Mouse (Mus musculus): ENCODE results near the gene Gast. TPM values are rescaled to one million over a fixed set of nuclear protein-coding genes. Genes with fewer than 3 reads are reported as not detected.

The Gast gene
- polyA plus RNA-seq (2015; fragmentation: Nextera tagmentation; extraction: Ambion mirVana): 6.0 and 6.7 TPM in 2 replicates

DNA sequence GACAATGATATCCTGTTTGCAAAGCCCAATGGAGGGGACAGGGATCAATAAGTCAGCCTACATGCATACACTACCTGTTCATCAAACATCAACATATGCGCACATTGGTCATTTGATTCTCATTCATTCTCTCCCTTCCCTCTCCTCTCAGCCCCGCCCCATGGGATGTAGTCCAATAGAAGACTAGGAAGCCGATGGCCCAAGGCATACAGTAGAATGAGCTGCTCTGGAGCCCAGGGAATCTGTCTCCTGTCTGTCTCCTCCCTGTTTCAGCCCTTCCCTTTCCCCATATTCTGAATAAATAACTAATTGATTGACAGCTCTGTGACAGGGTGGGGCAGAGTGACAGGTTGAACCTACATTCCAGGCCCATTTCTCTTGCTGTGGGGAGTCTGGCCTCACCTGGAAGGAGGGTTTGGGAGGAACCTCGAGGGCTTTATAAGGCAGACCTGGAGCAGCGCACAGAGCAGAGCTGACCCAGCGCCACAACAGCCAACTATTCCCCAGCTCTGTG is at the start of gene Gast:
TSS of gene Gast (plus strand) at position 464 of the 514 bp plus-strand sequence.
- Histone ChIP-seq H3K36me3 (no peaks in the 10 kb centered on the region), H3K9ac (no peak within 1 kb of the TSS), H3K9me3 (replicated peaks) (no peaks in the 10 kb centered on the region), H3K4me2 (replicated peaks) (no peak within 1 kb of the TSS), H3K4me1 (peaks cover 3% of the 10 kb centered on the region; the same call in 1 of the 2 replicates), H3K4me3 (replicated peaks) (no peak within 1 kb of the TSS), H3K27me3 (no peaks in the 10 kb centered on the region), H3K27ac (replicated peaks) (no peak within 1 kb of the TSS)
- WGBS: 75% methylated on average over 6 of the region's 6 CpGs
- no peak for ATAC-seq (ENCODE audit: insufficient number of reproducible peaks, low FRiP score, low TSS enrichment, low read depth)

DNA sequence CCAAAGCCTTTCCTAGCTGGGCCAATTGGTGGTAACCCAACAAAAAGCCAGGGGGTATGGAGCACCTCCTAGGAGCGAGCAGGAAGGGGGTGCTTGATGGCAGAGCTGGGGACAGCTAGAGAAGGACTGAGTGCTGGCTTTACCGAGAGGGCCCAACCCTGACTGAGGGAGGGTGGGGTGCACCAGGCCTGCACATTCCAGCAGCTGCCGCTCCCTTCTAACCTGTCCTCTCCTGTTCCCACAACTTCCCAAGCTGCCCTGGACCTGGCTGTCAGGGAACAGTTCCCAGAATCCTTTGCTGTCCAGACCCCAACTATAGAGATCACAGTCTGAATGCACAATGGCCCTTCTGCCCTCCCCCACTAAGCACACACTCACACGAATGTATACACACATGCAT is 49.2 kb upstream of the Gast start:
- WGBS: 73% methylated on average over 4 of the region's 4 CpGs
- Histone ChIP-seq H3K9me3 (replicated peaks) (no peaks in the 10 kb centered on the region), H3K4me2 (replicated peaks) (no peak overlapping the region), H3K4me1 (peaks cover 28% of the 10 kb centered on the region), H3K36me3 (no peaks in the 10 kb centered on the region), H3K9ac (no peak overlapping the region), H3K27me3 (no peaks in the 10 kb centered on the region), H3K4me3 (replicated peaks) (no peak overlapping the region), H3K27ac (replicated peaks) (peak overlapping the region; percentile 93)
- ATAC-seq (ENCODE audit: insufficient number of reproducible peaks, low FRiP score, low TSS enrichment, low read depth): no peak

DNA sequence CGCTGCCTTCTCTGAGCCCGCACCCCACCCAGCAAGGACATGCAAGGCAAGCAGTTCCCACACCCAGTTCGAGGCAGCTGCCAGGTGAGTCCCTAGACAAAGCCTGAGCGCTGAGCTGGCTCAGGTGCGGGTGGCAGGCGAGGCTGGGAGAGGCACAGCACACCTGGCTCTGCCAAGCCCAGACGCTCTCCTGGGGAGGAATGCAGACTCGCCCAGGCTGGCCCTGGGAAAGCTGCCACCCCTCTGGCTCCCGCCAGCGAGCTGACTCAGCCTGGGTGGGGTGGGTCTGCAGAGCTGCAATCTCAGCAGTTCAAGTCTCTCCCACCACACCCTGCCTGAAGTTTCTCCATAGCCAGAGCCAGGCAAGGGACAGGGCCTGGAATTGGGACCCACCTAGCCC is 47.2 kb upstream of the Gast start:
- peak overlapping the region; percentile 93 for H3K27ac ChIP-seq (replicated peaks)
- peak; percentile 84 for ATAC-seq (ENCODE audit: insufficient number of reproducible peaks, low FRiP score, low TSS enrichment, low read depth)
- no peaks in the 10 kb centered on the region for H3K9me3 ChIP-seq (replicated peaks)
- no peak overlapping the region for H3K9ac ChIP-seq
- no peaks in the 10 kb centered on the region for H3K36me3 ChIP-seq
- 35% methylated on average over 10 of the region's 10 CpGs for WGBS
- no peak overlapping the region for H3K4me2 ChIP-seq (replicated peaks)
- no peak overlapping the region for H3K4me3 ChIP-seq (replicated peaks)
- peaks cover 42% of the 10 kb centered on the region for H3K4me1 ChIP-seq
- no peaks in the 10 kb centered on the region for H3K27me3 ChIP-seq

DNA sequence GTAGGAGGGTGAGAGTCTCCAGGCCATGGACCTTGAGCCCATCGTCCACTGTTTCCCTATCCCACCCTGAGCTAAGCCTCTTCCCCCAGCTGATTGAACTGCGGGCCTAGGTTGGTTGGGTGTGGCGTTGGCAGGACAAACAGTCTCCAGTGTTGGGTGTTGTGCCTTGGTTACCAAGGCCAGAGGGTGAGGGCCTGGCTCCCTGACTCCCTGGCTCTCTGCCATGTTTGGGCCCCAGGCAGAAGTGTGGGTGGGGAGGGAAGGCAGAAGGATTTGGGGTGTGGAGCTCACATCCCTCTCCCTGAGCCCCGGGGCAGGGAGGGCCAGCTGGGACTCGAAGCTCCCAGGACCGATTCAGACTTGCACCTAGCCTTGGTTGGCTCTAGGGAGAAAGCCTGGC is 45.3 kb upstream of the Gast start:
- WGBS: 54% methylated on average over 6 of the region's 6 CpGs

DNA sequence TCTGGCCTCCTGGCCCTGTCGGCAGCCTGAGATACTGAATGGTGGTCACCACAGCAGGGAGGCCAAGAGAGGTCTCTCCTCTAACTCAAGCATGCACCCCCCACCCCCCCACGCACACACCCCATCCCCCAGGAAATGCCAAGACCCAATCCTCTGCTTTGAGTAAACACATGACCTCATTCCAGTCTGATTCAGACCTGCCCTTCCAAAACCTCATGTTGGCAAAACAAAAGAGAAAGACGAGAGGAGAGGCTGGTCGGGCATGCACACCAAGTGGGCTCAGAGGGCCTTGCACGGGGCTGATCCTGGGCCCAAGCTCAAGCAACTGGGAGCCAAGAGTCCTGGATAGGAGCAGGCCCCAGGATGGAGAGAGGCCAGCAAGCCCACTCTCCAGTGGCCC is 44.0 kb upstream of the Gast start:
- Histone ChIP-seq H3K4me2 (replicated peaks) (no peak overlapping the region), H3K9me3 (replicated peaks) (no peaks in the 10 kb centered on the region), H3K27me3 (no peaks in the 10 kb centered on the region), H3K9ac (no peak overlapping the region), H3K4me1 (peaks cover 44% of the 10 kb centered on the region), H3K36me3 (no peaks in the 10 kb centered on the region), H3K4me3 (replicated peaks) (no peak overlapping the region), H3K27ac (replicated peaks) (peak overlapping the region; percentile 88)
- no peak for ATAC-seq (ENCODE audit: insufficient number of reproducible peaks, low FRiP score, low TSS enrichment, low read depth)
- 35% methylated on average over 5 of the region's 5 CpGs for WGBS

More for the DNA sequence above, 45.3 kb upstream of the Gast start:
- ATAC-seq (ENCODE audit: insufficient number of reproducible peaks, low FRiP score, low TSS enrichment, low read depth): 0 out of 2 replicates have a peak, but pooled peaks have one; percentile 13
- H3K36me3 ChIP-seq: no peaks in the 10 kb centered on the region
- no peaks in the 10 kb centered on the region for H3K27me3 ChIP-seq
- peak overlapping the region; percentile 93 for H3K27ac ChIP-seq (replicated peaks)
- H3K9me3 ChIP-seq (replicated peaks): no peaks in the 10 kb centered on the region
- no peak overlapping the region for H3K4me2 ChIP-seq (replicated peaks)
- H3K9ac ChIP-seq: no peak overlapping the region
- peaks cover 42% of the 10 kb centered on the region for H3K4me1 ChIP-seq
- no peak overlapping the region for H3K4me3 ChIP-seq (replicated peaks)

DNA sequence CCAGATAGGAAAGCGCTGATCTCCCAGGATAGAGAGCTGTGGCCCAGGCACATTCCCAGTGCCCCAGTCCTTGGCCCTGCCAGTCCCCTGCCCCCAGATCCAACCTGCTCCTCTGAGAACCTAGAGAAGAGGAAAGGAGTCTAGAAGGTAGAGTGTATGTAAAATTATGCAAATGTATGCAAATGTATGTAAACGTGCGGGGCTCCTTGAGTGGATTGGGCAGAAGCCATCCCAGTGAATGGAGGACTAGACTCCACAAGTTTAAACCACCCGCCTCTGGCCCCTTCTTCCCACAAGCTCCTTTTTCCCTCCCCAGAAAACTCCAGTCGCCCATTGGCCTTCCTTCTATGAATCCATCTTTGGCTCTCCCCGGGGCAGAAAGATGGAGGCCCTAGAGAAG is 41.3 kb upstream of the Gast start:
- WGBS: 62% methylated on average over 6 of the region's 6 CpGs
- H3K36me3 ChIP-seq: no peaks in the 10 kb centered on the region
- H3K4me1 ChIP-seq: peaks cover 37% of the 10 kb centered on the region
- no peak overlapping the region for H3K9ac ChIP-seq
- no peaks in the 10 kb centered on the region for H3K9me3 ChIP-seq (replicated peaks)
- H3K4me3 ChIP-seq (replicated peaks): no peak overlapping the region
- no peak overlapping the region for H3K4me2 ChIP-seq (replicated peaks)
- H3K27me3 ChIP-seq: no peaks in the 10 kb centered on the region; the same call in 1 of the 2 replicates
- H3K27ac ChIP-seq (replicated peaks): no peak overlapping the region
- ATAC-seq (ENCODE audit: insufficient number of reproducible peaks, low FRiP score, low TSS enrichment, low read depth): no peak

DNA sequence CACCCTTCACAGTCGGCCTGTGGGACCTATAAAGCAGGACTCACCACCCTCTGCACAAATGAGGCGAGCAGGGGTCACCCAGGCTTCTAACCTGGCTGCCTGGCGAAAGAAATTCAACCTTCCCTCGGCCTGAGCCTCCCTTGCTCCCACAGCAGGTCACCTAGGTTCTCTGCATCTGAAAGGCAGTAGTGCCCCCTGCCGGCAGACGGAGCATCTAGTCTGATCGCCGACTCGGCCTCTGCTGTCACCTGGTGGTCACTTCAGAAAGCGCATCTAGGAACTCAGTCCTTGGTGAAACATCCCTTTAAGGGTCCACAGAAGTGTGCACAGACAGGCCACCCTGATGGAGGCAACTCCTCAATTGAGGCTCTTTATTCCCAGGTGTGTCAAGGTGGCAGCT is 38.9 kb upstream of the Gast start:
- Histone ChIP-seq H3K4me3 (replicated peaks) (no peak overlapping the region), H3K9me3 (replicated peaks) (no peaks in the 10 kb centered on the region), H3K27ac (replicated peaks) (no peak overlapping the region), H3K36me3 (no peaks in the 10 kb centered on the region), H3K9ac (no peak overlapping the region), H3K4me2 (replicated peaks) (no peak overlapping the region), H3K27me3 (no peaks in the 10 kb centered on the region; the same call in 1 of the 2 replicates), H3K4me1 (peaks cover 19% of the 10 kb centered on the region)
- 3% methylated on average over 10 of the region's 10 CpGs for WGBS
- ATAC-seq (ENCODE audit: insufficient number of reproducible peaks, low FRiP score, low TSS enrichment, low read depth): no peak

DNA sequence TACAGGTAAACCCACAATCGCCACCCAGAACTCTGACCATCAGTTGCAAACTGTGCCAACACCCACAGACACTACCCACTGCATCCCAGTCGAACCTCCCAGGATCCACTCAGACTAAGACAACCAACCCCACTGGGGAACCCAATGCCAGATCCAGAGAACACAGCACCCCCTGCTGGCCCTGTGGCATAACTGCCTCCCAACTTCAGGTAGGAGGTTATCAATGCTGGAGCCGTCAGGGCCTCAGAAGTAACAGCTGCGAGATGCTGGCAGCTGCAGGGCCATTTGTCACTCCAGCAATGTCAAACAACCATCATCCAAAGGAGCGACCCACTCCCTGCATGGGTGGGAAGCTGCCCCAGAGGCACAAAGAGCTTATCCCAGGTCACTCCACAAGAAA is 36.4 kb upstream of the Gast start:
- H3K27ac ChIP-seq (replicated peaks): no peak overlapping the region
- H3K9me3 ChIP-seq (replicated peaks): no peaks in the 10 kb centered on the region
- H3K4me2 ChIP-seq (replicated peaks): peak overlapping the region; percentile 10; the same call in 1 of the 2 replicates
- no peak overlapping the region for H3K4me3 ChIP-seq (replicated peaks)
- H3K4me1 ChIP-seq: peaks cover 8% of the 10 kb centered on the region
- 34% methylated on average over 5 of the region's 5 CpGs for WGBS
- H3K9ac ChIP-seq: no peak overlapping the region
- no peak for ATAC-seq (ENCODE audit: insufficient number of reproducible peaks, low FRiP score, low TSS enrichment, low read depth)
- no peaks in the 10 kb centered on the region for H3K36me3 ChIP-seq
- H3K27me3 ChIP-seq: no peaks in the 10 kb centered on the region; the same call in 1 of the 2 replicates

DNA sequence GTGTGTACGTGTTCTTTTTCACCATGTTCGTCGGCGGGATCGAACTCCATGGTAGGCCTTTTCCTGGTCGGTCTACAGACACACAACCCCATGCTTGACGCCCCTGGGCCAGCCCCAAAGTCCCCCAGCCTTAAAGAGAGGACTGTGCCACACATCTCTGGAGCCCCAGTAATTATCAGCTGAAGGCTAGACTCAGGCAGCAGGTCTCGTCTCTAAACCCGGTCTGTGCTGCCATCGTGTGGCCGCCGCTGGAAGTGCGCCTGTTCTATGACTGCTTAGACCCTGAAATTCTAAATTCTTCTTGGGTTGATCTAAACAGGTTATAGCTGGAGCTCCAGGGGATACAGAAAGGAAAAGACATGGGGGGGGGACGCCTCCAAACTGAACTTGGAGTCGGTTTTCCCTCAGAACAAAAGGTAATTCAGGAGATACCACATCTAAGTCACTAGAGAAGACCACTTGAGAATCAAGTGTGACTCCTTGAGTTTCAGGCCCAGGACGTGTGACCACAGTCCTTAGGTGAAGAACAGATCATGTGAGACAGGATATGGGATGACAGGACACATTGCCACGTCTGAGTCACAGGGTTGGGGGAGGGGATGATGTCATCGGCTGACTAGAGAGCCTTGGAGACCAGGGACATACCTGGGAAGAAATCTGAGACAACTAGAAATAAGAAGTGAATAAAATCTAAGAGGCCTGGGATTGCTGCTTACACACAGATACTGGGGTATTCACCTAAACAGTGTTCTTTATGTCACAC is 35.8 kb upstream of the Gast start:
- H3K36me3 ChIP-seq: no peaks in the 10 kb centered on the region
- H3K9ac ChIP-seq: no peak overlapping the region
- no peak overlapping the region for H3K4me3 ChIP-seq (replicated peaks)
- no peak for ATAC-seq (ENCODE audit: insufficient number of reproducible peaks, low FRiP score, low TSS enrichment, low read depth)
- H3K4me1 ChIP-seq: peaks cover 8% of the 10 kb centered on the region
- H3K4me2 ChIP-seq (replicated peaks): peak overlapping the region; percentile 10; the same call in 1 of the 2 replicates
- 19% methylated on average over 18 of the region's 18 CpGs for WGBS
- no peaks in the 10 kb centered on the region; the same call in 1 of the 2 replicates for H3K27me3 ChIP-seq
- H3K9me3 ChIP-seq (replicated peaks): no peaks in the 10 kb centered on the region
- H3K27ac ChIP-seq (replicated peaks): no peak overlapping the region

DNA sequence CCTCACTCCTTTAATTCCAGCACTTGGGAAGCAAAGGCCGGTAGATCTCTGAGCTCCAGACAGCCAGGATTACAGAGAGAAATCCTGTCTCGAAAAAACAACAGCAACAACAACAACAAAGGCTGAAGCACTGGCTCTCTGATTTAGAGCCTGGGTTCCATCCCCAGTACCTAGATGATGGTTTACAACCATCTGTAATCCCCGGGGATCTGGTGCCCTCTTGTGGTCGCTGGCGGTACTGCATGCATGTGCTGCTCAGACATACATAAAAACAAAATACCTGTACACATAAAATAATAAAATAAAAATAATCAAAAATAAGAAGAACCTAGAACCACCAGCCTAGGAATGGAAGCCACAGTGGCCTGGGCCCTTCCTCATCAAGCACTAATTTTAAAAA is 33.9 kb upstream of the Gast start:
- H3K4me1 ChIP-seq: peaks cover 5% of the 10 kb centered on the region
- no peak overlapping the region for H3K4me3 ChIP-seq (replicated peaks)
- 11% methylated on average over 5 of the region's 5 CpGs for WGBS
- no peak for ATAC-seq (ENCODE audit: insufficient number of reproducible peaks, low FRiP score, low TSS enrichment, low read depth)
- no peak overlapping the region for H3K9ac ChIP-seq
- no peak overlapping the region for H3K4me2 ChIP-seq (replicated peaks)
- no peaks in the 10 kb centered on the region for H3K9me3 ChIP-seq (replicated peaks)
- H3K27ac ChIP-seq (replicated peaks): no peak overlapping the region
- no peaks in the 10 kb centered on the region for H3K36me3 ChIP-seq
- H3K27me3 ChIP-seq: no peaks in the 10 kb centered on the region; the same call in 1 of the 2 replicates

DNA sequence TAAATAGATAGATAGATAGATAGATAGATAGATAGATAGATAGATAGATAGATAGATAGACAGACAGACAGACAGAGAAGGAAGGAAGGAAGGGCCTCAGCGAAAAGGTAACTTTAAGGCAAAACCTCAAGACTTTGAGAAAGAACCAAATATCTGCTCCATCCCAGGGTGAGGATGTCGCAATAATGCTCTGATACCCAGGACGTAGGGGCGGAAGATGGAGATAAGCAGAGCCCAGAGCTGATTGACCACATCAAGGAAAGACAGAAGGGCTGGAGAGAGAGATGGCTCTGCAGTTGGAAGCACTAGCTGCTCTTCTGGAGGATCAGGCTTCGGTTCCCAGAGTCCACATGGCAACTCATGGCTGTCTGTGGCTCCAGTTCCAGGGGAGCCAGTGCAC is 32.9 kb upstream of the Gast start:
- Histone ChIP-seq H3K4me1 (peaks cover 4% of the 10 kb centered on the region; the same call in 1 of the 2 replicates), H3K36me3 (no peaks in the 10 kb centered on the region), H3K4me2 (replicated peaks) (no peak overlapping the region), H3K9me3 (replicated peaks) (no peaks in the 10 kb centered on the region), H3K27me3 (no peaks in the 10 kb centered on the region; the same call in 1 of the 2 replicates), H3K4me3 (replicated peaks) (no peak overlapping the region), H3K27ac (replicated peaks) (no peak overlapping the region), H3K9ac (no peak overlapping the region)
- 92% methylated on average over 5 of the region's 5 CpGs for WGBS
- no peak for ATAC-seq (ENCODE audit: insufficient number of reproducible peaks, low FRiP score, low TSS enrichment, low read depth)

Measured in embryonic facial prominence, embryonic 15.5 days (tissue).